Mouse (Mus musculus) CD4-positive naive resting alpha-beta T cell, adult 57 days (primary cell): Measurements from ENCODE around the gene Gm14151. TPM values are rescaled to one million over a fixed set of nuclear protein-coding genes. Genes with fewer than 3 reads are reported as not detected.

ENCODE experiments used
- total RNA-seq: library from RNA; stranded (reverse); gene quantifications from one replicate; pipeline ENCODE4 v1.2.4, GENCODE M21; 2023

The Gm14151 gene
- not detected for total RNA-seq

DNA sequence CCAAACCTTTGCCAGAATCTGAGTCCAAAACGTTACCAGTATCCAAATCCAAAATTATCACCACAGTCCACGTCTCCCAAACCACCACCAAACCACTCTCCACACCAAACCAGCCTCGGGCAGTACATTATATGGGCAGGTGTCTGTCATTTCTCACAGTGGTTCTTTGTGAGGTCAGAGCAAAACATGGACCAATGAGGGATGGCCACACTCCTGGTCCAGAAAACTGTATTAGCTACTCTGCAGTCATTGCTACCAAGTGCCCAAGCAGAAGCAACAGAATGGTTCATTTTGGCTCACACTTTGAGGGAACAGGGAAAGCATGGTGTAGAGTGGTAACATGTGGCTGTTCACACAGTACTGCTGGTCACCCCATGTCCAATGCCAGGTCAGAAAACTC lies at the start of gene Gm14151:
Gene Gm14151 (minus strand): TSS at position 101 of the 400 bp plus-strand sequence.

DNA sequence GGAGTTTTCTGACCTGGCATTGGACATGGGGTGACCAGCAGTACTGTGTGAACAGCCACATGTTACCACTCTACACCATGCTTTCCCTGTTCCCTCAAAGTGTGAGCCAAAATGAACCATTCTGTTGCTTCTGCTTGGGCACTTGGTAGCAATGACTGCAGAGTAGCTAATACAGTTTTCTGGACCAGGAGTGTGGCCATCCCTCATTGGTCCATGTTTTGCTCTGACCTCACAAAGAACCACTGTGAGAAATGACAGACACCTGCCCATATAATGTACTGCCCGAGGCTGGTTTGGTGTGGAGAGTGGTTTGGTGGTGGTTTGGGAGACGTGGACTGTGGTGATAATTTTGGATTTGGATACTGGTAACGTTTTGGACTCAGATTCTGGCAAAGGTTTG lies 5.8 kb upstream of the Gm14151 start, which contains the start of gene Gm14147:
Gene Gm14147 (plus strand): TSS at position 301 of the 400 bp plus-strand sequence.

DNA sequence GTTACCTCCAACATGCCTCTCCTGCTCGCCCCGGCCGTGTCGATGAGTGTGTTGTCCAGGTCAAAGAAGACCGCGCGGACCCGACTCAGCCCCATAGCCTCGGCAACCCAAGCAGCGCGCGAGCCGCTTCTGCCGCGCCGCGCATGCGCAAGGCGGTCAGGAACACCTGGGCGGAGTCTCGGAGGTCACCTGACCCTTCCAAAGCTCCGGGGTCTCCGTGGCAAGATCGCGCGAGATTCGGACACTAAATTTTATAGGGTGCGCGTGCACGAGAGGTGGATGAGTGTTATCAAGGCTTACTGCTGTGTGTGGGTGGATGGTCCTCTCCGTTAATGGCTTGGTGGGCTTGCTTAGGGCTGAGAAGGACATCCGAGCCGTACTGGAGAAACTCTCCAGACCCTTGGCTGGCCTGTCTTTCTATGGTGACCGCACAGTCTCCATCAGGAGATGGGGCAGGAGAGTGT lies 52.9 kb downstream of the Gm14151 start, which contains the start of the genes Ninl and Nanp:
Gene Ninl (minus strand): TSS at position 151 of the 464 bp plus-strand sequence.
Gene Nanp (minus strand): TSS at position 167 of the 464 bp plus-strand sequence.

Other genes with a start within 250 kb of the Gm14151 start
- 37.5 TPM for gene Abhd12, start 187.6 kb downstream of the Gm14151 start, total RNA-seq
- gene Gins1, start 186.9 kb downstream of the Gm14151 start, total RNA-seq: 4.3 TPM
- 0.30 TPM for gene Ninl, start 53.0 kb downstream of the Gm14151 start, total RNA-seq
- gene Nanp, start 53.0 kb downstream of the Gm14151 start, total RNA-seq: 9.2 TPM
- gene Gm14147, start 5.9 kb upstream of the Gm14151 start, total RNA-seq: not detected